Mouse (Mus musculus): Measurements from ENCODE around the gene Met.

GRCm38 (mm10) chr6:17555719-17556118 lies 92.1 kb downstream of the Met start:
- TF ChIP-seq CTCF (IDR thresholded peaks at IDR 0.05; ENCODE audit: low read depth, low read length) (no peak), GATA1 (IDR thresholded peaks at IDR 0.05; ENCODE audit: borderline replicate concordance, low read length) (no peak)
